Mouse (Mus musculus) lung, postnatal 10 days (tissue): ENCODE results near the gene Phpt1.
"Not testable (repeated sequence)": the region's sequence is repeated elsewhere in the genome, so short reads cannot be mapped to it uniquely, and the experiment has no call there.

Source experiments
- DNase-seq: peaks from one replicate; pipeline ENCODE4 v3.0.0; 2021

Phpt1 gene

GRCm38 (mm10) chr2:25557221-25557963 is 17.6 kb downstream of the Phpt1 start, which contains the start of gene Edf1:
TSS of gene Edf1 (plus strand) at chr2:25557847.
- peak; percentile 97 for DNase-seq

DNA sequence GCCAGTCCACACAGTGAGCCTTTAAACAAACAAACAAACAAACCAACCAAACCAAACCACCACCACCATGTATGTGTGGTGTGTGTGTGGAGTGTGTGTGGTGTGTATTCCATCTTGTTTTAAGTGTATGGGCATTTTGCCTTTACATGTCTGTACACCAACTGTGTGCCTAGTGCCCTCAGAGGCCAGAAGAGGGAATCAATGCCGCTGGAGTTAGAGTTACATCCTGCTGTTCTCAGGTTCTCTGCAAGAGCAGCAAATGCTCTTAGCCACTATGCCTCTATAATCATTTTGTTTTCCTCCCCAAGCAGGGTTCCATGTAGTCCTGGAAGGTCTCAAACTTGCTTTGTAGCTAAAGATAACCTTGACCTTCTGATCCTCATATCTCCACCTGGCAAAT is 18.7 kb downstream of the Phpt1 start:
- no peak for DNase-seq

GRCm38 (mm10) chr2:25555479-25555878 is 19.5 kb downstream of the Phpt1 start:
- DNase-seq: not testable (repeated sequence)

DNA sequence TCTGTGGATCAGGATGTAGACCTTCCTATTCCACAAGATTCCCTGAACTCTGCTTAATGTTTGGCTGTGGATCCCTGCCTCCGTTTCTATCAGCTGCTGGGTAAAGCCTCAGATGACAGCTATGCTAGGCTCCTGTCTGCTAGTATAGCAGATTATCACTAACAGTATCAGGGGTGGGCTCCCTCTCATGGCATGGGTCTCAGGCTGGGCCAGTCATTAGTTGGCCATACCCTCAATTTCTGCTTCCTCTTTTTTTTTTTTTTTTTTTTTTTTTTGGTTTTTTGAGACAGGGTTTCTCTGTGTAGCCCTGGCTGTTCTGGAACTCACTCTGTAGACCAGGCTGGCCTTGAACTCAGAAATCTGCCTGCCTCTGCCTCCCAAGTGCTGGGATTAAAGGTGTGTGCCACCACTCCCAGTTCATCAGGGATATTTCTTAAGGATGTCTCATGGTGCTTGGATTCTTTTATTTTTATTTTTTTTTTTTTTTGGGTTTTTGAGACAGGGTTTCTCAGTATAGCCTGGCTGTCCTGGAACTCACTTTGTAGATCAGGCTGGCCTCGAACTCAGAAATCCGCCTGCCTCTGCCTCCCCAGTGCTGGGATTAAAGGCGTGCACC is 21.7 kb downstream of the Phpt1 start:
- DNase-seq: not testable (repeated sequence)

GRCm38 (mm10) chr2:25551186-25551585 is 23.8 kb downstream of the Phpt1 start:
- DNase-seq: peak; percentile 70

- no peak for DNase-seq
Measured at GRCm38 (mm10) chr2:25549021-25549991, 25.7 kb downstream of the Phpt1 start.

DNA sequence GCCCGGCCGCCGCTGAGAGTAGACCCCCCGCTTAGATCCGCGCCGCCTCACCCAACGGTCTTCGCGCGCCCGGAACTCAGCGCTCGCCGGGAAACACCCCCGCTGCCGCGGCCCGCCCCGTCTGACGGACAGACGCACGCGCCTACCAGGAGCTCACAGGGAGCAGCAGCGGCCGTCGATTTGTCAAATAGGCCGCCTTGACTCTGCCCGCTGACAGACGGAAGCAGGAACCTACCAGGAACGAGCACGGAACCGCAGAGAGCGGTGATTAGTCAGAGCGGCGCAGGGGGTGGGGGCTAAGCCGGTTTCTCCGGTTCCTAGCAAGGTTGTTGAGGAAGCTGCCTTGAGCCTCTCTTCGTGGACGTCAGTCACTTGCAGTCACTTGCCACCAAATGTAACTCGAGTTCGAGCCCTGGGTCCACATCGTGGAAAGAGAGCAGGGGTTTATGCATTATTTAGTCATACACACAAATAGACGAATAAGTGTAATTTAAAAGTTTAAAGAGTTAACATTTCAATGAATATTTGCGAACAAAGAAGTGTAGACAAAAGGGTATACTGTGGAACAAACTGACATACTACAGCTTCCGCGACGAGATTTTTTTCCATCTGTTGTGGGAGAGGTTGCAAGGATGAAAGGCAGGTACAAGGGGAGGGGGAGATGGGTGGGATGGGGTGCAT is 28.1 kb downstream of the Phpt1 start, which contains the start of gene Traf2:
TSS of gene Traf2 (minus strand) at position 130 of the 681 bp plus-strand sequence.
- DNase-seq: peak; percentile 99

- DNase-seq: peak; percentile 90
Measured at GRCm38 (mm10) chr2:25545996-25546810, 28.8 kb downstream of the Phpt1 start.

DNA sequence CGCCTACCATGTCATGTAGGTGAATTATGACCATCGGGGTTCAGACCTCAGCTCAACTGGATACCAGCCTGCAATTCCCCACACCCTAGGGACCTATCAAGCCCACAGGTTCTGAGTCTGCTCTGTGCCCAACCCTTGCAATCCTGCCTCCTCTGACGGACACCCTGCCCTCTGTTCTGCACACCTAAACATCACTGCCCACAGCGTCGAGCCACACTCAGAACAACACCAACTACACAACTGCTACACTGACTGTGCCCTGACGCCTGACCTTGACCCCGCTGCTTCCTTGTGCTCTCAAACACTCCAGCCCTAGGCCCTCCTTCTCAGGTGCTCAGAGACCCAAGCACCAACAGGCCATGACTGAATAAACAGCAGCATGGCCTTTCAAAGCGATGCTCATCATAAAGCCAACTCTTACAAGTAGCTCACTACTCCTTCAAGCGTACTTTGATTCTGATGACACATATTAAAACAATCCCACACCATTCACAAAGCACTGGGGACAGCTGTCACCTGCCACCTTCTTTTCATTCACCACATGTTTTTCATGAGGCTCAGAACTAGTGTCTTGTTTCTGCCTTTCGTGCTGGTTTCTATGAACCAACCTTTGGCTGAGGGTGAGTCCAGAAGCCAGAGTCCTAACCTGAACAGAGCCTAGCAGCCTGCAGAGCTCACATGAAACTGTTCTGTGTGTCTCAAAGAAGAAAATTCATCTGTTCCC is 33.2 kb downstream of the Phpt1 start:
- DNase-seq: no peak

DNA sequence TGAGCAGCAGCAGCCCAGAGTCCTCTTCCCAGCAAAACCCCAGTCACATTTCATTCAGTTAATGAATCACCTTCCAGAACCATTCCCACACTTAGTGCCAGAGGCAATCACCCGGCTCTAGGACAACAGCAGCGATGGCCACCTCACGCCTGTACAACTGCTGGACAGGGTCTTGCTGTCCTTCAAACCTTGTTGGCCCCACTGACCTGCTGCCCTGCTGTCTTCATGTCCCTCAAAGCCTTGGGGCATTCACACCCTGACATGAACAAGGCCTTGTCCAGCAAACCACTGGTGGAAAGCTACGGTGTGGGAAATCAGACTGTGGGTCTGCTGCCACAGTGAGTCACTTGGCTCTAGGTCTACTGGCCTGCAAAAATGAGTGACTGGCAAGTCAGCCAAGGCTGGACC is 34.5 kb downstream of the Phpt1 start:
- no peak for DNase-seq

DNA sequence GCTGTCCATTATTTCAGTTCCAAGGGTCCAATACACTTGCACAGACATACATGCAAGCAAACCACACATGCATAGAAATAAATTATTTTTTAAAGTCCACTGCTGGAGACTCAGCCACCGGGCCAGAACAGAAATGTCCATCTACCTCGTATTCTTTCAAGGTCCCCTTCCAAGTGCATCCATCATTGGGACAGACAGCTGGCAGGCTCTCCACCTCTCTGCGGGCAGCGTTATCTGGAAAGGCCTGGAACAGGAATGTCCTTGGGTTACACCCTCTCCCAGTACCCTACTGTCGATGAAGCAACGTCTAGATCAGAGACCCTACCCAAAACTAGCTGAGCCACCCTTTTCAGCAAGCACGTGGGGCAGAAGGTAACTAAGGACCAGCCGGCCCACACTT is 38.5 kb downstream of the Phpt1 start:
- no peak for DNase-seq

DNA sequence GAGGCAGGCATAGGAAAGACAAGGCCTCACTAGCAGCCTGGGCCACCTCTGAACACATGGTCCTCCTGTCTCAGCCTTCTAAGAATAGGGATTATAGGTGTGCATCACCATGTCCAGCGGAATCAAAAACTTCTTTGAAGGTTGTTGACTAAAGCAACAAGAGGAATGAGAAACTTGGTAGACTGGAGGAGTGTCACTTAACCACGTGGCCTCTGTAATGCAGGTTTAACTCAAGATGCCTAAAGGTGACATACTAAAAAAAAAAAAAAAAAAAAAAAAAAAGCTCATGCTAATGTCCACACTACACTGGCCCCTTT is 40.2 kb downstream of the Phpt1 start:
- DNase-seq: no peak

DNA sequence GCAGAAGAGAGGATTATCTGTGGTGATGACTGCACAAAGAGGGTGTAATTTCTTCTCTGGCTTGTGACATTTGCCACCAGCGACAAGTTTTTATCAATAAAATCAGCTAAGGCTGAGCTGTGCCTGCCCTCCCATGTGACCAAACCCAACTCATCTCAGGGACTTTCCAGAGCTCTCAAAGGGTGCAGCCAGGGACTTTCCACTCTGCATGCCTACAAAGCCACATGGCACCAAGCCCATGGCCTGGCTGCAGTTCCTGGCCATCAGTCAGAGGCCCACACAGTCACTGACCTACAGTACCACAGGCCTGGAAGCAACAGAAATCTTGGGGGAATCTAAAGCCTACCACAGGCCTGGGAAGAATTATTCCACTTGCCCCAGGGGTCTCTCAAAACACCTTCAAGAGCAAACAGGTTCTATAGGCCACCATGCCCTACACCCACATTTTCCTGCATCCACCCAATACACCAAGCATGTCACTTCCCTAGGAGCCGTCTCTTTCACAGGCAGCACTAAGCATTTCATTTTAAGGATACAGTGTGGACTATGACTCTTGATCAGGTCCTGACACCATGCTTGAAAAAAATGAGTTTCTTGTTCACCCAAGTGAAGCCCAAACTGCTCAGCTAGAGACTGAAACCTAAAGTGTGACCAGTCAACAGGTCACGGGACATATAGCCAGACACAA is 40.7 kb downstream of the Phpt1 start:
- DNase-seq: peak; percentile 80

- DNase-seq: no peak
Measured at GRCm38 (mm10) chr2:25533707-25534106, 41.3 kb downstream of the Phpt1 start.

- no peak for DNase-seq
Measured at GRCm38 (mm10) chr2:25526510-25527302, 48.3 kb downstream of the Phpt1 start.
